Mouse (Mus musculus) naive thymus-derived CD4-positive, alpha-beta T cell, adult 5 months (primary cell): ENCODE results near the gene Ccdc9. TPM values are rescaled to one million over a fixed set of nuclear protein-coding genes. Genes with fewer than 3 reads are reported as not detected.

Source experiments
- polyA plus RNA-seq: library from polyadenylated mRNA; unstranded; fragments of 100-300 nt; shearing (Covaris generic); gene quantifications from one replicate; pipeline ENCODE4 v1.2.1, GENCODE M21; 2017

Gene Ccdc9
- 119 TPM for polyA plus RNA-seq

DNA sequence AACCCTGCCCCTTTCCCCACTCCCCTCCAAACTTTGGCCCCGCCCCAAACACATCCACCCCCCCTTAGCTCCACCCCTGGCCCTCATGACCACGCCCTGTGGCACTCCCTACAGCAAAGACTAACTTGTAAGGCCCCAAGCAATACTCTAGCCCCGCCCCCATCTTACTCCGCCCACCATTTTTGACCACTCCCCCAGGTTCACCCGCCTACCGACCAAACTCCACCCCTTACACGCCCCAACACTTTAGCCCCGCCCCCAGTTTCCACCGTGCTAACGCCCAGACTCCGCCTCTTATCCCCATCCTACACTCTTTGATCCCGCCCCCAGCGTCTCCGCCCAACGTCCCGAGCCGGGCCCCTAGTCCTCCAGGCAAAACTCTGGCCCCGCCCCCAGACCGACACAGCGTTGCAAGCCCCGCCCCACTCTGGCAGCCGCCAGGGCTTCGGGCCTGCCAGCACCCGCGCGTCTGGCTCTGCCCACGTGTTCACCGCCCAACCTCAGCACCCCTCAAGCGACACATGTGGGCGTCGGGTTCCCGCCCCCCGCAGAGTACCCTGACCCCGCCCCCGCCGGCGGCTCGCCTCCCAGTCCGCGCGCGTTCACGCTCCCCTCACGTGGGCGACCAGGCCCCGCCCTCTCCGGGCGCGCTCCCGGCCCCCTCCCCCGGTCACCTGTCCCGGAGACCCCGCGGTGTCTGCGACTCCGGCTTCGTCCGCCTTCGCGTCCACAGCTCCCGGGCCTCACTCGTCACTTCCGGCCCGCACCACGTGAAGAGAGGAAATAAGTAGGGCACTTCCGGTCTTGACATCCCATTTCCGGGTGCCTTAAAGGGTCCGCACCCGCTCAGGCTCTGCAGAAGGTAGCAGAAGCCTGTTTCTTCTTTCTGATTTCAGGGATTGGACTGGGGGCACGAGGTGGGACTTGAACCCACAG, at the start of gene Ccdc9:
Gene Ccdc9 (minus strand): TSS at position 770 of the 936 bp plus-strand sequence.

DNA sequence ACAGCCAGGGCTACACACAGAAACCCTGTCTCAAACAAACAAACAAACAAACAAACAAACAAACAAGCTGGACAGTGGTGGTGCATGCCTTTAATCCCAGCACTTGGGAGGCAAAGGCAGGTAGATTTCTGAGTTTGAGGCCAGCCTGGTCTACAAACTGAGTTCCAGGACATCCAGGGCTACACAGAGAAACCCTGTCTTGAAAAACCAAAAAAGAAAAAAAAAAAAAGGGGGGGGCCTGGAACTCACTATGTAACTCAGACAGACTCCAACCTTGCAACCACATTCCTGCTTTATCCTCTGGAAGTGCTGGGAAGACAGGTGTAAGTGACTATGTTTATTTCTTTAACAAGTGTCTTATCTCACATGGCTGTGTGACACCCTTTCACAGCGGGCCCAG, 21.5 kb upstream of the Ccdc9 start, which contains the start of gene Bbc3:
Gene Bbc3 (plus strand): TSS at position 301 of the 400 bp plus-strand sequence.

DNA sequence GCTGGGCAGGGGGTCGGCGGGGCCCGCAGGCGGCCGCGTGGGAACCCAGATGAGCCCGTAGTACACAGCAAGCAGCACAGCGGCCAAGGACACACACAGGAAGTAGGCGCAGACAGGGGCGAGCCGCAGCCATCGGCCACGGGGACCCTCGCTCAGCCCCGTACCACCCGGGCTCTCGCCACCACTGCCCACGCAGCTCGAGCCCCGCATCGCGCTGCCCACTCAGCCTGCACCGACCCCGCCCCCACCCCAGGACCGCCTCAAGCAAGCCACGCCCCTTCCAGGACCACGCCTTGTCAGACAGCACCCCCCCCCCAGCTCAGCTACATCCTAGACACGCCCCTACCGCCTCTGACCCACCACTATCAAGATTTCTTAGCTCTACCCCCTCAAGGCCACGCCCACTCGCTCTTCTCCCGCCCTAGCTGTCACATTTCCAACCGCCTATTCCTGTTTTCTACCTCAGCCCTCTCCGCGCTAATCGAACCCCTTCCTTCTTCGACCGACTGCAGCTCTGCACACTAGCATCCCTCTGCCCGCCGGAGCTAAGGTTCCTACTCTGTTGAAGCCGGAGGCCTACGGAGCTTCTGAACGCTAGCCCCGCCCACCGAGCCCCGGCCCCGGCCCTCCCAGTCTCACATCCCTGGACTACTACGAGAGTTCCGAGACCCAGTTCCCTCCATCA, 13.4 kb downstream of the Ccdc9 start, which contains the start of gene Inafm1:
Gene Inafm1 (minus strand): TSS at position 537 of the 685 bp plus-strand sequence.

DNA sequence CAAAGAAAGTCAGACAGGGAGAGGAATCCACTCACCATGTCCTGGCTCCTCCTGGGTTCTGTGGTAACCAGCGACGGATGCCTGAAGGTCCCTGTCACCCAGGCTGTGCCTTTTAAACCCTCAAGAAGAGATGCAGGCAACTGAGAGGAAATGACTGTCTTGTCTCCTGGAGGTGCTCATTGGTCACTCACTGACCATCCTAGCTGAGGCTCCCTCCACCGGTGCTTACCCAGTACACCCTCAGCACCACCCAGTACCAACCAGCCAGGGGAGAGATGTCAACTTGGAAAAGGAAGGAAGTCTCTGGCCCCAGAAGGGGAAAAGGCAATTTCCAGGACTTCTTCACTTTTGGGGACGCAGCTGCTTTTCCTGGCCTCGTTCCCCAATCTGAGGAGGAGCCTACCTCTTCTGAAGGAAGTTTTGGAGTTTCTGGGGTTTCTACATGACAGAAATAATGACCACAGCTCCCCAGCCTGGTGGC, 27.4 kb downstream of the Ccdc9 start, which contains the start of gene C5ar1:
Gene C5ar1 (minus strand): TSS at position 431 of the 481 bp plus-strand sequence.

DNA sequence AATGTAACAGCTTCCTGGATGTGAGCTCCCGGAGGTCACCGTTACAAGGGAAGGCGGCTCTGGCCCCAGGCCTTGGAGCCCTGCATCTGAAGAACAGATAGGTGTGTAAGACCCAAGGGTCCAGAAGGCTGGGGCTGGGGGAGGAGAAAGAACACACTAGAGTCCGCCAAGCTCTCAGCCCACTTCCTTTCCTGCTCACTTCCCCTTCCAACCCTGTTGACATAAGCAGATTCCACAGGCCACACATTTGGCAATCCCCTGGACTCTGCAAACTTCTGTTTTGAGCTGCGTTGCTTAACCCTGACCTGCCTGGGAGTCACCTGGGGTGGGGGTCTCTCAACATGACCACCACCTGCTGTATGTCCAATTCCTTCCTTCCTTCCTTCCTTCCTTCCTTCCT, 42.5 kb downstream of the Ccdc9 start, which contains the start of gene C5ar2:
Gene C5ar2 (minus strand): TSS at position 88 of the 400 bp plus-strand sequence.

Other genes with a start within 250 kb of the Ccdc9 start
- gene Bicra, start 238.9 kb downstream of the Ccdc9 start, polyA plus RNA-seq, result 6.9 TPM
- 0.07 TPM for gene Zfp541, start 225.0 kb downstream of the Ccdc9 start, polyA plus RNA-seq
- 324 TPM for gene Napa, start 188.3 kb downstream of the Ccdc9 start, polyA plus RNA-seq
- 22.8 TPM for gene Kptn, start 166.9 kb downstream of the Ccdc9 start, polyA plus RNA-seq
- gene Slc8a2, start 157.0 kb downstream of the Ccdc9 start, polyA plus RNA-seq, result not detected
- gene Meis3, start 111.7 kb downstream of the Ccdc9 start, polyA plus RNA-seq, result 54.5 TPM
- 19.0 TPM for gene Dhx34, start 64.8 kb downstream of the Ccdc9 start, polyA plus RNA-seq
- gene C5ar2, start 42.6 kb downstream of the Ccdc9 start, polyA plus RNA-seq, result not detected
- gene C5ar1, start 27.3 kb downstream of the Ccdc9 start, polyA plus RNA-seq, result not detected
- gene Inafm1, start 13.2 kb downstream of the Ccdc9 start, polyA plus RNA-seq, result 7.2 TPM
- 52.4 TPM for gene Bbc3, start 21.6 kb upstream of the Ccdc9 start, polyA plus RNA-seq
- 111 TPM for gene Sae1, start 101.0 kb upstream of the Ccdc9 start, polyA plus RNA-seq
- gene Zc3h4, start 114.1 kb upstream of the Ccdc9 start, polyA plus RNA-seq, result 22.6 TPM
- 64.3 TPM for gene Tmem160, start 166.0 kb upstream of the Ccdc9 start, polyA plus RNA-seq
- gene Npas1, start 190.9 kb upstream of the Ccdc9 start, polyA plus RNA-seq, result 0.39 TPM